Mouse (Mus musculus): ENCODE measurements around the gene Lin28b. TPM values are rescaled to one million over a fixed set of nuclear protein-coding genes. Genes with fewer than 3 reads are reported as not detected.
"Not testable (repeated sequence)": the region's sequence is repeated elsewhere in the genome, so short reads cannot be mapped to it uniquely, and the experiment has no call there.

Gene Lin28b
- total and polyA plus RNA-seq, 3 experiments, result 0.06 to 0.16 TPM; not detected in 1

DNA sequence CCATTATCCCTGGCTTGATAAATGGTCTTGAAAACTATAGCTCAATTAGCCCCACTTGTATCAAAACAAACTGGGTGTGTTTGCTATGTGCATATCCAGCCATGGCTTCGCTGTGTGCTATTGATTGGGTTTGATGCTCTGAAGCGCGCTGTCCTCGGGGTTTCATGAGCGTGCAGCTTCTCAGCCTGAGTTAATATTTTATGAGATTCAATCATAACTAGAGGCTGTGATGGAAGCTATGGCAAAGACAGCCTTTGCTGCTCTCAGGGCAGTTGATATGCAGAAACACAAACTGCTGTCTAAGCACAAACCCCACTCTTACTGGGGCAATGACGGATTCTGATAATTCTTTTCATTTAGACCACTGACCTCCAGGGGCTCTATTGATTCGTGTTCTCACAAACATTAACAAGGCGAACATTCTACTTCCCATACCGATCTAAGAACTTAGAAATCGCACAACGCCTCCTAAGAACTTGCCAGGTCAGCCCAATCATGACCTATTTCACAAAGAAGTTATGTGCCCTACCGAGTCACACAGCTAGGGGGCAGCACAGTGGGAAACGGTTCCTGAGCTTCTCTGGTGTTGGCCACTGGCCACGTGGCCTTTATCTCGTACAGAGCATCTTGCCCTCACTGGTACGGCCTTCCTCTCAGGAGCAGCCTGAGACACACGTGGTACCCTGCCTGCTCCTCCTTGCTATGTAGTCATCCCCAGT, 119.0 kb downstream of the Lin28b start:
- intact Hi-C loops (cut with DNase I), result no loop called here
- H3K36me3 ChIP-seq (ENCODE audit: control insufficient read depth, insufficient read depth, low read length), result peaks cover 2% of the 10 kb centered on the region; the same call in 1 of the 2 replicates
- H3K79me2 ChIP-seq (replicated peaks; ENCODE audit: control insufficient read depth, insufficient read depth, low read length), result no peaks in the 10 kb centered on the region
- TF ChIP-seq EP300 (IDR thresholded peaks at IDR 0.05; ENCODE audit: insufficient read depth, low read depth, low read length), result no peak
- no peak for TF ChIP-seq POLR2A (IDR thresholded peaks at IDR 0.05; ENCODE audit: insufficient read depth, low read depth, low read length)
- TF ChIP-seq CTCF (IDR thresholded peaks at IDR 0.05), result 0 out of 2 replicates have a peak, but pooled peaks have one; percentile 8
- H3K27ac ChIP-seq, result no peak overlapping the region
- H3K4me1 ChIP-seq (ENCODE audit: control insufficient read depth, insufficient read depth, low read length), result peaks cover 3% of the 10 kb centered on the region; the same call in 1 of the 2 replicates
- 81% methylated on average over 17 of the region's 17 CpGs for WGBS
- H3K4me3 ChIP-seq, result no peak overlapping the region
- DNase-seq, result no peak
- H3K27me3 ChIP-seq (ENCODE audit: control insufficient read depth, insufficient read depth, low read length), result no peaks in the 10 kb centered on the region
- H3K9ac ChIP-seq (ENCODE audit: low read depth, low read length), result no peak overlapping the region

GRCm38 (mm10) chr10:45363396-45363795, 122.8 kb downstream of the Lin28b start:
- Histone ChIP-seq H3K4me3 (no peak overlapping the region), H3K27ac (peak overlapping the region; percentile 91), H3K27me3 (ENCODE audit: control insufficient read depth, insufficient read depth, low read length) (no peaks in the 10 kb centered on the region), H3K36me3 (ENCODE audit: control insufficient read depth, insufficient read depth, low read length) (peaks cover 2% of the 10 kb centered on the region; the same call in 1 of the 2 replicates), H3K4me1 (ENCODE audit: control insufficient read depth, insufficient read depth, low read length) (peaks cover 3% of the 10 kb centered on the region; the same call in 1 of the 2 replicates), H3K79me2 (replicated peaks; ENCODE audit: control insufficient read depth, insufficient read depth, low read length) (no peaks in the 10 kb centered on the region), H3K9ac (ENCODE audit: low read depth, low read length) (no peak overlapping the region)
- intact Hi-C loops (cut with DNase I), result no loop called here
- DNase-seq, result peak; percentile 22 to 49
- 39% methylated on average over 5 of the region's 5 CpGs for WGBS
- TF ChIP-seq CTCF (IDR thresholded peaks at IDR 0.05) (no peak), POLR2A (IDR thresholded peaks at IDR 0.05; ENCODE audit: insufficient read depth, low read depth, low read length) (no peak), EP300 (IDR thresholded peaks at IDR 0.05; ENCODE audit: insufficient read depth, low read depth, low read length) (no peak)

- TF ChIP-seq EP300 (IDR thresholded peaks at IDR 0.05; ENCODE audit: insufficient read depth, low read depth, low read length), result no peak
- TF ChIP-seq POLR2A (IDR thresholded peaks at IDR 0.05; ENCODE audit: insufficient read depth, low read depth, low read length), result no peak
- no peak for TF ChIP-seq CTCF (IDR thresholded peaks at IDR 0.05)
- H3K27me3 ChIP-seq (ENCODE audit: control insufficient read depth, insufficient read depth, low read length), result no peaks in the 10 kb centered on the region
- no peaks in the 10 kb centered on the region for H3K4me1 ChIP-seq (ENCODE audit: control insufficient read depth, insufficient read depth, low read length)
- H3K27ac ChIP-seq, result no peak overlapping the region; the same call in 1 of the 2 replicates
- no peak for DNase-seq
- no peak overlapping the region for H3K9ac ChIP-seq (ENCODE audit: low read depth, low read length)
- H3K4me3 ChIP-seq, result no peak overlapping the region
- intact Hi-C loops (cut with DNase I), result loop anchor here (5.0 kb wide), 1 partner anchor 239 kb away; no protein-coding TSS in a partner anchor
- no peaks in the 10 kb centered on the region for H3K79me2 ChIP-seq (replicated peaks; ENCODE audit: control insufficient read depth, insufficient read depth, low read length)
- no peaks in the 10 kb centered on the region for H3K36me3 ChIP-seq (ENCODE audit: control insufficient read depth, insufficient read depth, low read length)
- 76% methylated on average over 6 of the region's 6 CpGs for WGBS
Observed at GRCm38 (mm10) chr10:45356091-45356490, 130.1 kb downstream of the Lin28b start.

DNA sequence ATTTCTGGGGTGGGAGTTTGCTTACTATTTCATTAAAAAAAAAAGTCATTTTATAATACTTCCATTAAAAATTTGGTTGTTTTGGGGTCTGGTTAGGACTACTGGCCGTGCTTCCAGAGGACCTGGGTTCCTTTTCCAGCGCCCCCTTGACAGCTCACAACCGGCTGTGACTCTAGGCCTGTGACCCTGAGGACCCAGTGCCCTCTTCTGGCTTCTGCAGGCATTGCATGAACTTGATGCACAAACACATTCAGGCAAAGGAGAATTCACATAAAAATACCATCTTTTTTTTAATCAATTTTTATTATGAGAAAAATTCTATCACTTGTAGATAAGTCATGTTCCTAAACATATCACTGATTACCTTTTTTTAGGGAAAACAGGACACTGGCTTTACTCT, 138.1 kb downstream of the Lin28b start:
- H3K79me2 ChIP-seq (replicated peaks; ENCODE audit: control insufficient read depth, insufficient read depth, low read length); intact Hi-C loops (cut with DNase I); H3K4me1 ChIP-seq (ENCODE audit: control insufficient read depth, insufficient read depth, low read length); H3K27me3 ChIP-seq (ENCODE audit: control insufficient read depth, insufficient read depth, low read length); H3K4me3 ChIP-seq; H3K27ac ChIP-seq; H3K36me3 ChIP-seq (ENCODE audit: control insufficient read depth, insufficient read depth, low read length); H3K9ac ChIP-seq (ENCODE audit: low read depth, low read length); DNase-seq: not testable (repeated sequence)
- peak; percentile 54 for TF ChIP-seq CTCF (IDR thresholded peaks at IDR 0.05)
- WGBS, result 79% methylated on average over 3 of the region's 3 CpGs

GRCm38 (mm10) chr10:45345217-45345616, 141.0 kb downstream of the Lin28b start:
- Histone ChIP-seq H3K4me1 (ENCODE audit: control insufficient read depth, insufficient read depth, low read length) (no peaks in the 10 kb centered on the region), H3K27me3 (ENCODE audit: control insufficient read depth, insufficient read depth, low read length) (no peaks in the 10 kb centered on the region), H3K36me3 (ENCODE audit: control insufficient read depth, insufficient read depth, low read length) (no peaks in the 10 kb centered on the region), H3K79me2 (replicated peaks; ENCODE audit: control insufficient read depth, insufficient read depth, low read length) (no peaks in the 10 kb centered on the region), H3K9ac (ENCODE audit: low read depth, low read length) (no peak overlapping the region), H3K4me3 (no peak overlapping the region), H3K27ac (no peak overlapping the region)
- intact Hi-C loops (cut with DNase I), result no loop called here
- 81% methylated on average over 9 of the region's 9 CpGs for WGBS
- TF ChIP-seq CTCF (IDR thresholded peaks at IDR 0.05), result no peak
- TF ChIP-seq EP300 (IDR thresholded peaks at IDR 0.05; ENCODE audit: insufficient read depth, low read depth, low read length), result no peak
- no peak for DNase-seq

- Histone ChIP-seq H3K9ac (ENCODE audit: low read depth, low read length) (no peak overlapping the region), H3K36me3 (ENCODE audit: control insufficient read depth, insufficient read depth, low read length) (no peaks in the 10 kb centered on the region), H3K4me3 (no peak overlapping the region), H3K27me3 (ENCODE audit: control insufficient read depth, insufficient read depth, low read length) (no peaks in the 10 kb centered on the region), H3K79me2 (replicated peaks; ENCODE audit: control insufficient read depth, insufficient read depth, low read length) (no peaks in the 10 kb centered on the region), H3K4me1 (ENCODE audit: control insufficient read depth, insufficient read depth, low read length) (no peaks in the 10 kb centered on the region), H3K27ac (no peak overlapping the region)
- WGBS, result 84% methylated on average over 4 of the region's 4 CpGs
- intact Hi-C loops (cut with DNase I), result no loop called here
- TF ChIP-seq POLR2A (IDR thresholded peaks at IDR 0.05; ENCODE audit: insufficient read depth, low read depth, low read length), result no peak
- peak; percentile 45 for TF ChIP-seq CTCF (IDR thresholded peaks at IDR 0.05)
- no peak for TF ChIP-seq EP300 (IDR thresholded peaks at IDR 0.05; ENCODE audit: insufficient read depth, low read depth, low read length)
- no peak for DNase-seq
Observed at GRCm38 (mm10) chr10:45344381-45344780, 141.8 kb downstream of the Lin28b start.

Measured in heart, adult 2 months (tissue).